ENCODE assay signal across 13 mouse cellular contexts in genomic region chr6:121215896-121216295, GRCm38 (mm10). TPM values are rescaled to one million over a fixed set of nuclear protein-coding genes. Genes with fewer than 3 reads are reported as not detected.
"Had no signal": no experiment of that assay in that cellular context is flagged by ENCODE, and none has a peak within 500 bp of the region (broad histone marks: within the 10 kb centered on the region; RNA-seq: fewer than 3 reads in every experiment).

No protein-coding gene starts in this region.

- ATAC-seq: midbrain, embryonic 13.5 days had no signal

- H3K4me2 ChIP-seq: kidney, embryonic 15.5 days; limb, embryonic 13.5 days; liver, embryonic 15.5 days; lung, embryonic 15.5 days; midbrain, embryonic 13.5 days had no signal

- H3K4me3 ChIP-seq: kidney, embryonic 15.5 days; limb, embryonic 13.5 days; liver, embryonic 15.5 days; lung, embryonic 15.5 days; midbrain, embryonic 13.5 days had no signal

- H3K27ac ChIP-seq: kidney, embryonic 15.5 days; limb, embryonic 13.5 days; liver, embryonic 15.5 days; lung, embryonic 15.5 days; macrophage; midbrain, embryonic 13.5 days; stomach, postnatal 0 days had no signal

- DNase-seq: kidney, adult 18-20 months; kidney, postnatal 14 days; layer of hippocampus, postnatal 36 days; lung, postnatal 14 days; thymus, postnatal 14 days had no signal

- H3K36me3 ChIP-seq: kidney, embryonic 15.5 days; limb, embryonic 13.5 days; liver, embryonic 15.5 days; lung, embryonic 15.5 days; midbrain, embryonic 13.5 days had no signal

- H3K9ac ChIP-seq: kidney, embryonic 15.5 days; limb, embryonic 13.5 days; liver, embryonic 15.5 days; lung, embryonic 15.5 days; midbrain, embryonic 13.5 days had no signal

- H3K9me3 ChIP-seq: kidney, embryonic 15.5 days; limb, embryonic 13.5 days; liver, embryonic 15.5 days; lung, embryonic 15.5 days; midbrain, embryonic 13.5 days had no signal

RNA-seq across cellular contexts. Expression of gene Usp18, which starts 29.8 kb away (rescaled TPM):
- total RNA-seq: left cerebral cortex, postnatal 4 days had no signal
